Mouse (Mus musculus) C2C12 (cell line): ENCODE measurements around the gene Mllt3.

Source experiments
- CEBPB ChIP-seq: IDR thresholded peaks from one replicate; pipeline ENCODE4 v1.6.1; 2011; ENCODE audit warnings: low read depth, mild to moderate bottlenecking, control low read depth, moderate library complexity
- FOSL1 ChIP-seq: IDR thresholded peaks from one replicate; pipeline ENCODE4 v1.8.0; 2011; ENCODE audit warnings: mild to moderate bottlenecking, low read length; ENCODE audit not compliant: poor library complexity, insufficient read depth, severe bottlenecking
- MAX ChIP-seq: IDR thresholded peaks from one replicate; pipeline ENCODE4 v1.6.1; 2011; ENCODE audit warnings: mild to moderate bottlenecking, control low read depth
- MYOD1 ChIP-seq: IDR thresholded peaks from one replicate; pipeline ENCODE4 v1.6.1; 2011; ENCODE audit warnings: low read depth; ENCODE audit not compliant: control insufficient read depth, insufficient read length
- MYOG ChIP-seq: IDR thresholded peaks from one replicate; pipeline ENCODE4 v1.6.1; 2011; ENCODE audit not compliant: control insufficient read depth, insufficient read length; ENCODE audit errors: extremely low read depth

DNA sequence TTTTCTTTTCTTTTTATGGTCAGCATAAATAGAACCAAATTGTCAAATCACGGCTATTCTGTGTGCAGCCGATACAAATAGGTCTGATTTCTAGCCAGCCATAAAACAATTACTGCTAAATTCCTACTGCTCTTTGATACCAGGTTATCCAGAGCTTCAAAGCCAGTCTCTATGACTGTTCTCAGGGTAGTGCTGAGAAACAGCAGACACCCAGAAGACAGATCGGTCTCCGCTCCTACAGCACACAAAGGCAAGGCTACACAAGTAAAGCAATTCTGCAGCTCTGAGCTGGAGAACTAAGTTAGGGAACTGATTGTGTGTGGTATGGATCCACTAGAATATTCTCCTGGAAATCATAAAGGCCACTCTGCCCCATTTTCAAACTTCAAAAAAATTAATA, 20.4 kb downstream of the Mllt3 start:
- TF ChIP-seq CEBPB (no peak), MAX (no peak), FOSL1 (no peak), MYOD1 (no peak), MYOG (no peak)
